In the genomic region with DNA sequence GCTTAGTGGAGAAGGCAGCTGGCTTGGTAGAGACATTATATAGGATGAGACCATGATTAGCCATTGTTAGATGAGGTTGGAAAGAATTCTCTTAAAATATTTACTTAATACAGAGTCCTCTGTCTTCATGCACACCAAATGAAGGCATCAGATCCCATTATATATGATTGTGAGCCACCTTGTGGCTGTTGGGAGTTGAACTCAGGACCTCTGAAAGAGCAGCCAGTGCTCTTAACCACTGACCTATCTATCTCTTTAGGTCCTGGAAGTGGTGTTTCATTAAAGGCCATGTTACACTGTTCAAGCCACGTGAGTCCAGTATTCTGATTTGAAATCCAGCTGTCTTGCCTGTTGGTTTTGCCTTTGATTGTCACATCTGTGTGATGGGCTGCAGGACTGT, we compare ENCODE assay signal across 14 mouse cellular contexts. TPM values are rescaled to one million over a fixed set of nuclear protein-coding genes. Genes with fewer than 3 reads are reported as not detected.
A peak's percentile ranks its signal among the peaks of the same experiment; 100 is the strongest.
DNase-seq lines count a peak whose midpoint lies in the region; ATAC-seq lines count a peak whose summit lies in the region.
"Had no signal": no experiment of that assay in that cellular context is flagged by ENCODE, and none has a peak within 500 bp of the region (broad histone marks: within the 10 kb centered on the region; RNA-seq: fewer than 3 reads in every experiment).

No protein-coding gene starts in this region.

- no peak overlapping the region for H3K9ac ChIP-seq in liver, embryonic 12.5 days
- H3K9ac ChIP-seq: hindbrain, embryonic 13.5 days had no signal

- no peak for ATAC-seq in liver, embryonic 12.5 days

- WGBS in liver, embryonic 12.5 days (ENCODE audit: insufficient replicate concordance): 7% methylated on average over 1 of the region's 1 CpGs

- H3K27ac ChIP-seq in liver, embryonic 12.5 days: no peak overlapping the region
- H3K27ac ChIP-seq: heart, embryonic 10.5 days; hindbrain, embryonic 13.5 days had no signal

- DNase-seq in cerebellum, adult 18-20 months: peak; percentile 23 to 25
- no peak for DNase-seq in cerebellum, adult 8-10 months
- DNase-seq in liver (peak; percentile 26), 416B (ENCODE audit: low read depth) (peak; percentile 82)
- DNase-seq in c-Kit-positive CD71-positive TER-119-positive erythroid progenitor cells, embryonic 14.5 days (ENCODE audit: low spot score): peak; percentile 44
- no peak for DNase-seq in layer of hippocampus, postnatal 25 days (ENCODE audit: extremely low spot score in 1 of 2, low spot score in 1 of 2)
- no peak for DNase-seq in frontal cortex, postnatal 14 days (ENCODE audit: low spot score in 2 of 2)
- DNase-seq: kidney, postnatal 14 days; left cerebral cortex, postnatal 4 days; lung, postnatal 14 days; spleen, adult 18-20 months had no signal

- H3K9me3 ChIP-seq in liver, embryonic 12.5 days (replicated peaks): 0 out of 2 replicates have a peak, but pooled peaks cover 2% of the 10 kb centered on the region
- H3K9me3 ChIP-seq: heart, embryonic 10.5 days; hindbrain, embryonic 13.5 days had no signal

- no peaks in the 10 kb centered on the region for H3K36me3 ChIP-seq in liver, embryonic 12.5 days
- H3K36me3 ChIP-seq: heart, embryonic 10.5 days; hindbrain, embryonic 13.5 days had no signal

- no peak overlapping the region for H3K4me3 ChIP-seq in liver, embryonic 12.5 days
- H3K4me3 ChIP-seq: heart, embryonic 10.5 days; hindbrain, embryonic 13.5 days had no signal

- H3K27me3 ChIP-seq in liver, embryonic 12.5 days (replicated peaks): no peaks in the 10 kb centered on the region
- H3K27me3 ChIP-seq: hindbrain, embryonic 13.5 days had no signal

- H3K4me2 ChIP-seq in liver, embryonic 12.5 days: no peak overlapping the region
- H3K4me2 ChIP-seq: hindbrain, embryonic 13.5 days had no signal

- peaks cover 18% of the 10 kb centered on the region for H3K4me1 ChIP-seq in liver, embryonic 12.5 days

RNA-seq across cellular contexts. Expression of a gene that starts 4.2 kb away (rescaled TPM):
- polyA plus RNA-seq in liver, embryonic 12.5 days (2016; fragmentation: Nextera tagmentation; extraction: Ambion mirVana): 27.4 and 27.9 TPM in 2 replicates
- 10 to 100 TPM; 24.7 to 28.2 TPM for total RNA-seq in layer of hippocampus, postnatal 25 days (2021)

Comparison
In these comparisons a context has a peak if more than half of its experiments do, and no peak if none do; other contexts are left out.
1. DNase-seq: peak in cerebellum, adult 18-20 months (2 of 2), liver (single experiment), 416B (single experiment) and c-Kit-positive CD71-positive TER-119-positive erythroid progenitor cells, embryonic 14.5 days (single experiment); none in cerebellum, adult 8-10 months (single experiment), layer of hippocampus, postnatal 25 days (0 of 2) and frontal cortex, postnatal 14 days (0 of 2).